ENCODE assay signal across 8 mouse cellular contexts in the genomic region with DNA sequence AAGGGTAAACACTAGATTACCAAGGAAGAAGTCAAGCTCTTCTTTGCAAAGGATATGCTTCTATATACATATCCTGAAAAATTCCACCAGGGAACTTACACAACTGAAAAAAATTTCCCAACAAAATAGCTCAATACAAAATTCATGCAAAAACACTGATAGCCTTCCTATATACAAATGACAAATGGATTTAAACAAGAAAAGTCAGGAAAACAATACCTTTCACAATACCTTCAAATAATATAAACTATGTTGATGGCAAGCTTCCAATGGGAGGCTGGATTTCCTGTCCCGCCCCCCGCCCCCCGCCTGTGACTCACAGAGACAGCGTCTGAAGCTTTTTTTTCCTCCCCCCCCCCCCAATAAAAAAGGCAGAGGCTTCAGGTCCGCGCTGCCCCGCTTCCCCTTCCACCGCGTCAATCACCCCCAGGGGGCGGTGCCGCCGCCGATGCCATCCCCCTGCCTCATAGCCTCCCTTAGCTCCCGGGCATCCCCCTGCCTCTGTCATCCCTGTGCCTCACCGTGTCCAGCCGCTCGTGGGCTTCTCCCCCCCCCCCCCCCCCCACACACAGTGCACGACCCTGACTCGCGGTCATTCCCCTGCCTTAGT. TPM values are rescaled to one million over a fixed set of nuclear protein-coding genes. Genes with fewer than 3 reads are reported as not detected.
DNase-seq lines count a peak whose midpoint lies in the region; ATAC-seq and TF ChIP-seq lines count a peak whose summit lies in the region.

No protein-coding gene starts in this region.

- peak; percentile 52 for TF ChIP-seq EP300 in lung, postnatal 0 days (IDR thresholded peaks at IDR 0.05)

- H3K27me3 ChIP-seq in lung, postnatal 0 days (replicated peaks; ENCODE audit: insufficient read depth, low read length), result no peaks in the 10 kb centered on the region
- H3K27me3 ChIP-seq in embryonic facial prominence, embryonic 11.5 days (ENCODE audit: control insufficient read depth, insufficient read depth, low read length), result no peaks in the 10 kb centered on the region
- H3K27me3 ChIP-seq in limb, embryonic 10.5 days (ENCODE audit: low read depth, poor library complexity, severe bottlenecking), result peaks cover 19% of the 10 kb centered on the region; the same call in 1 of the 2 replicates
- no peaks in the 10 kb centered on the region for H3K27me3 ChIP-seq in neural tube, embryonic 13.5 days

- H3K36me3 ChIP-seq in lung, postnatal 0 days (ENCODE audit: insufficient read depth, low read length), result no peaks in the 10 kb centered on the region
- H3K36me3 ChIP-seq in embryonic facial prominence, embryonic 11.5 days (replicated peaks; ENCODE audit: control insufficient read depth, insufficient read depth, low read depth, low read length), result no peaks in the 10 kb centered on the region
- no peaks in the 10 kb centered on the region for H3K36me3 ChIP-seq in limb, embryonic 10.5 days
- no peaks in the 10 kb centered on the region for H3K36me3 ChIP-seq in neural tube, embryonic 13.5 days

- H3K27ac ChIP-seq in lung, postnatal 0 days (ENCODE audit: low read length), result no peak overlapping the region
- H3K27ac ChIP-seq in embryonic facial prominence, embryonic 11.5 days (replicated peaks; ENCODE audit: low read depth, low read length), result no peak overlapping the region
- H3K27ac ChIP-seq in limb, embryonic 10.5 days, result no peak overlapping the region
- no peak overlapping the region for H3K27ac ChIP-seq in neural tube, embryonic 13.5 days (replicated peaks)

- no peak overlapping the region for H3K9ac ChIP-seq in lung, postnatal 0 days (replicated peaks; ENCODE audit: low read depth)
- no peak overlapping the region; the same call in 1 of the 2 replicates for H3K9ac ChIP-seq in embryonic facial prominence, embryonic 11.5 days (replicated peaks; ENCODE audit: low read length)
- peak overlapping the region; percentile 70 for H3K9ac ChIP-seq in neural tube, embryonic 13.5 days

- ATAC-seq in lung, postnatal 0 days, result peak; percentile 71
- ATAC-seq in embryonic facial prominence, embryonic 11.5 days (replicated peaks; ENCODE audit: insufficient number of reproducible peaks, low FRiP score, low TSS enrichment, low read depth), result no peak
- ATAC-seq in neural tube, embryonic 13.5 days (ENCODE audit: low read depth), result peak; percentile 47
- ATAC-seq in cerebellum, adult (ENCODE audit: insufficient number of reproducible peaks, low FRiP score, low TSS enrichment), result no peak

- H3K4me2 ChIP-seq in lung, postnatal 0 days (replicated peaks; ENCODE audit: low read depth, low read length), result peak overlapping the region; percentile 52
- H3K4me2 ChIP-seq in embryonic facial prominence, embryonic 11.5 days (ENCODE audit: low read depth, low read length), result peak overlapping the region; percentile 55
- peak overlapping the region; percentile 60 for H3K4me2 ChIP-seq in neural tube, embryonic 13.5 days

- TF ChIP-seq CTCF in lung, postnatal 0 days (IDR thresholded peaks at IDR 0.05), result peak; percentile 13; the same call in 1 of the 2 replicates

- no peaks in the 10 kb centered on the region for H3K9me3 ChIP-seq in lung, postnatal 0 days (ENCODE audit: low read length)
- H3K9me3 ChIP-seq in embryonic facial prominence, embryonic 11.5 days (replicated peaks; ENCODE audit: control insufficient read depth, low read length), result no peaks in the 10 kb centered on the region
- H3K9me3 ChIP-seq in limb, embryonic 10.5 days (replicated peaks), result no peaks in the 10 kb centered on the region
- no peaks in the 10 kb centered on the region for H3K9me3 ChIP-seq in neural tube, embryonic 13.5 days

- DNase-seq in lung, postnatal 0 days (ENCODE audit: low spot score), result peak; percentile 58
- no peak for DNase-seq in lung, postnatal 25 days (ENCODE audit: low spot score)
- peak; percentile 52 for DNase-seq in embryonic facial prominence, embryonic 11.5 days (ENCODE audit: low spot score)
- no peak for DNase-seq in limb, embryonic 10.5 days (ENCODE audit: low spot score)
- no peak for DNase-seq in right cerebral cortex, postnatal 36 days (ENCODE audit: low spot score in 2 of 2)
- no peak for DNase-seq in urinary bladder, postnatal 4 days (ENCODE audit: low spot score in 2 of 2)

- no peaks in the 10 kb centered on the region for H3K4me1 ChIP-seq in lung, postnatal 0 days (ENCODE audit: insufficient read depth, low read depth, low read length)
- no peaks in the 10 kb centered on the region; the same call in 1 of the 2 replicates for H3K4me1 ChIP-seq in embryonic facial prominence, embryonic 11.5 days (ENCODE audit: control insufficient read depth, insufficient read depth, low read length)
- H3K4me1 ChIP-seq in limb, embryonic 10.5 days, result peaks cover 11% of the 10 kb centered on the region
- peaks cover 9% of the 10 kb centered on the region; the same call in 1 of the 2 replicates for H3K4me1 ChIP-seq in neural tube, embryonic 13.5 days (replicated peaks)

- H3K4me3 ChIP-seq in lung, postnatal 0 days (ENCODE audit: low read depth, low read length), result peak overlapping the region; percentile 14; the same call in 1 of the 2 replicates
- 0 out of 2 replicates have a peak overlapping the region, but pooled peaks have one; percentile 14 for H3K4me3 ChIP-seq in embryonic facial prominence, embryonic 11.5 days (ENCODE audit: low read depth, low read length)
- peak overlapping the region; percentile 41 for H3K4me3 ChIP-seq in limb, embryonic 10.5 days
- H3K4me3 ChIP-seq in neural tube, embryonic 13.5 days, result peak overlapping the region; percentile 33

- WGBS in lung, postnatal 0 days, result 3% methylated on average over 12 of the region's 20 CpGs
- 2% methylated on average over 18 of the region's 20 CpGs for WGBS in embryonic facial prominence, embryonic 11.5 days
- WGBS in limb, embryonic 10.5 days, result 3% methylated on average over 14 of the region's 20 CpGs
- WGBS in neural tube, embryonic 13.5 days, result 6% methylated on average over 6 of the region's 20 CpGs

RNA-seq across cellular contexts. Expression of a gene that starts 9.8 kb away (rescaled TPM):
- polyA plus RNA-seq in lung, postnatal 0 days (2015; fragmentation: Nextera tagmentation; extraction: Ambion mirVana), result not detected in 2 replicates
- polyA plus RNA-seq in embryonic facial prominence, embryonic 11.5 days (2014; fragmentation: Nextera tagmentation; extraction: Ambion mirVana), result not detected in 2 replicates
- not detected in 2 replicates for polyA plus RNA-seq in limb, embryonic 10.5 days (2016; fragmentation: Nextera tagmentation; extraction: Ambion mirVana)
- polyA plus RNA-seq in neural tube, embryonic 13.5 days (2015; fragmentation: Nextera tagmentation; extraction: Ambion mirVana), result not detected in 2 replicates

RNA-seq across cellular contexts. Expression of a gene that starts 33.0 kb away (rescaled TPM):
- 6.2 and 8.2 TPM in 2 replicates for polyA plus RNA-seq in lung, postnatal 0 days (2015; fragmentation: Nextera tagmentation; extraction: Ambion mirVana)
- polyA plus RNA-seq in embryonic facial prominence, embryonic 11.5 days (2014; fragmentation: Nextera tagmentation; extraction: Ambion mirVana), result 40.4 and 44.4 TPM in 2 replicates
- 31.3 and 43.3 TPM in 2 replicates for polyA plus RNA-seq in limb, embryonic 10.5 days (2016; fragmentation: Nextera tagmentation; extraction: Ambion mirVana)
- polyA plus RNA-seq in neural tube, embryonic 13.5 days (2015; fragmentation: Nextera tagmentation; extraction: Ambion mirVana), result 91.8 and 101 TPM in 2 replicates

RNA-seq across cellular contexts. Expression of a gene that starts 57.0 kb away (rescaled TPM):
- 59.5 and 72.8 TPM in 2 replicates for polyA plus RNA-seq in lung, postnatal 0 days (2015; fragmentation: Nextera tagmentation; extraction: Ambion mirVana)
- 8.7 and 13.1 TPM in 2 replicates for polyA plus RNA-seq in embryonic facial prominence, embryonic 11.5 days (2014; fragmentation: Nextera tagmentation; extraction: Ambion mirVana)
- polyA plus RNA-seq in limb, embryonic 10.5 days (2016; fragmentation: Nextera tagmentation; extraction: Ambion mirVana), result 13.2 and 14.5 TPM in 2 replicates
- polyA plus RNA-seq in neural tube, embryonic 13.5 days (2015; fragmentation: Nextera tagmentation; extraction: Ambion mirVana), result 6.0 and 7.4 TPM in 2 replicates

Comparison
In these comparisons a context has a peak if more than half of its experiments do, and no peak if none do; other contexts are left out.
1. DNase-seq: peak in lung, postnatal 0 days (single experiment) and embryonic facial prominence, embryonic 11.5 days (single experiment); none in lung, postnatal 25 days (single experiment), limb, embryonic 10.5 days (single experiment), right cerebral cortex, postnatal 36 days (0 of 2) and urinary bladder, postnatal 4 days (0 of 2).
2. ATAC-seq: peak in lung, postnatal 0 days (single experiment) and neural tube, embryonic 13.5 days (single experiment); none in embryonic facial prominence, embryonic 11.5 days (single experiment) and cerebellum, adult (single experiment).
3. Peak in every context shown above with its lines, with median percentiles within 50 percentile points of each other: H3K4me2 ChIP-seq and H3K4me3 ChIP-seq.